Mouse (Mus musculus): ENCODE data around the gene Galns.

Galns gene

GRCm38 (mm10) chr8:122611295-122612133 is at the start of gene Galns, which contains the start of gene Trappc2l:
TSS of gene Galns (minus strand) at chr8:122611463.
TSS of gene Trappc2l (plus strand) at chr8:122611640.
- peak; percentile 89 to 95 for DNase-seq (ENCODE audit: low spot score in 2 of 2)

GRCm38 (mm10) chr8:122660022-122660421 is 48.8 kb upstream of the Galns start:
- DNase-seq (ENCODE audit: low spot score in 2 of 2): no peak

- no peak for DNase-seq (ENCODE audit: low spot score in 2 of 2)
Observed at GRCm38 (mm10) chr8:122658807-122659160, 47.5 kb upstream of the Galns start.

GRCm38 (mm10) chr8:122658149-122658806 is 47.0 kb upstream of the Galns start:
- DNase-seq (ENCODE audit: low spot score in 2 of 2): no peak

GRCm38 (mm10) chr8:122656056-122656999 is 45.1 kb upstream of the Galns start:
- no peak for DNase-seq (ENCODE audit: low spot score in 2 of 2)

GRCm38 (mm10) chr8:122654768-122655167 is 43.5 kb upstream of the Galns start:
- no peak for DNase-seq (ENCODE audit: low spot score in 2 of 2)

- DNase-seq (ENCODE audit: low spot score in 2 of 2): no peak
Observed at GRCm38 (mm10) chr8:122652643-122653042, 41.4 kb upstream of the Galns start.

- no peak for DNase-seq (ENCODE audit: low spot score in 2 of 2)
Observed at GRCm38 (mm10) chr8:122651326-122651921, 40.2 kb upstream of the Galns start.

- DNase-seq (ENCODE audit: low spot score in 2 of 2): no peak
Observed at GRCm38 (mm10) chr8:122648192-122648970, 37.1 kb upstream of the Galns start.

- no peak for DNase-seq (ENCODE audit: low spot score in 2 of 2)
Observed at GRCm38 (mm10) chr8:122646337-122646736, 35.1 kb upstream of the Galns start.

- no peak for DNase-seq (ENCODE audit: low spot score in 2 of 2)
Observed at GRCm38 (mm10) chr8:122644175-122644954, 33.1 kb upstream of the Galns start.

GRCm38 (mm10) chr8:122642071-122642470 is 30.8 kb upstream of the Galns start:
- DNase-seq (ENCODE audit: low spot score in 2 of 2): peak; percentile 50 to 70

- DNase-seq (ENCODE audit: low spot score in 2 of 2): peak; percentile 54 to 83
Observed at GRCm38 (mm10) chr8:122641406-122641805, 30.1 kb upstream of the Galns start.

GRCm38 (mm10) chr8:122640825-122641224 is 29.6 kb upstream of the Galns start:
- DNase-seq (ENCODE audit: low spot score in 2 of 2): no peak

GRCm38 (mm10) chr8:122639521-122640248 is 28.4 kb upstream of the Galns start:
- DNase-seq (ENCODE audit: low spot score in 2 of 2): peak in 1 of 2 experiments; percentile 40

GRCm38 (mm10) chr8:122638601-122639000 is 27.3 kb upstream of the Galns start:
- no peak for DNase-seq (ENCODE audit: low spot score in 2 of 2)

- no peak for DNase-seq (ENCODE audit: low spot score in 2 of 2)
Observed at GRCm38 (mm10) chr8:122637230-122637629, 26.0 kb upstream of the Galns start.

- peak in 1 of 2 experiments; percentile 46 for DNase-seq (ENCODE audit: low spot score in 2 of 2)
Observed at GRCm38 (mm10) chr8:122636803-122637175, 25.5 kb upstream of the Galns start.
